Mouse (Mus musculus): Measurements from ENCODE around the gene Pccb.

Gene Pccb

DNA sequence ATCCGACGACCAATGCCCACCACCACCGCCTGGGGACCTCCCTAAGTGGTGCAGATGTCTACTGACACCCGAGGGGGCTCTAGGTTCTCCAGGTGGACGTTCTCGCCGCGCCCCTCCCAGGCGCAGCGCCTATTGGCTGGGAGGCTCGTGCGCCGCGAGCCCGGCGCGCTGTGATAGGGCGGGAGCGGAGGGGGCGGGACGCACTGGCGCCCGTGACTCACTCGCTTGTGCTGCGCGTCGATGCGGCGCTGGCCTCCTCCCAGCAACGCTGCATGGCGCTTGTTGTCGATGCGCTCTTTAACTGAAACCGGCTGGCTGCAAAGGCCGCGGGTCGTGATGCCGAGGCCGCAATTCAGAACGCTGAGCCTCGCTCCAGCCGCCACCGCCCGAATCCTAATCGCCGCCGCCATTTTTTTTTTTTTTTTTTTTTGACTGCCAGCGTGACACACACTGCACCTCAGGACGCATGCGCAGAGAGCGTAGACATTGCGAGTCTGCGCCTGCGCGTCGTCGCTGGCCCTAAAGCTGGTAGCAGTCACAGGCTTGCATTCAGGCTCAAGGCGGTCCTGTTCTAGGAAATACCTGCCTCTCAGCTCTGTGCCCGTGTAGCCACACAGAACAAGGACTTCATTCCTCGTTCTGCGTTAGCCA is at the start of gene Pccb:
TSS of gene Pccb (minus strand) at position 451 of the 651 bp plus-strand sequence.
- peak; percentile 98 for DNase-seq (ENCODE audit: low read depth, low spot score)

GRCm38 (mm10) chr9:101083728-101084127 is 49.0 kb upstream of the Pccb start:
- DNase-seq (ENCODE audit: low read depth, low spot score): no peak

- no peak for DNase-seq (ENCODE audit: low read depth, low spot score)
Measured at GRCm38 (mm10) chr9:101080046-101080685, 45.5 kb upstream of the Pccb start.

GRCm38 (mm10) chr9:101078579-101078978 is 43.9 kb upstream of the Pccb start:
- DNase-seq (ENCODE audit: low read depth, low spot score): no peak

GRCm38 (mm10) chr9:101077486-101077885 is 42.8 kb upstream of the Pccb start:
- DNase-seq (ENCODE audit: low read depth, low spot score): no peak

- DNase-seq (ENCODE audit: low read depth, low spot score): no peak
Measured at GRCm38 (mm10) chr9:101076095-101076875, 41.6 kb upstream of the Pccb start.

DNA sequence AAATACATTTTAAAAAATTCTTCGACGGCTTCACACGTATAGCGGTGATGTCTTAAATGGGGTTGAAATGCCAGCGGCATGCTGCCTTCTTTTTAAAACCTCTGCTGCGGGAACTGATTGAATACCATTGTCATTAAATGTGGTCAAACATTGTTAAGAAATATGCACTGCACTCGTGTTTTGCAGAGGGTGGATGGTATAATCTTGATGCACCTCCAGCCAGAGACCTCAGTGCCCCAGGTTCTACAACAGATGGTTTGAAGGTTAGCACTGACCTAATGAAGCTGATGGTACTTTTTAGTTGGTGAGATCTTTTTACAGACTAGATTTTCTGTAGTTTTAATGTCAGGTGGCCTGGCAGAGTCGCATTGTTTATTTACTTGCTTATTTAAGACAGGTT is 41.0 kb upstream of the Pccb start:
- no peak for DNase-seq (ENCODE audit: low read depth, low spot score)

- DNase-seq (ENCODE audit: low read depth, low spot score): no peak
Measured at GRCm38 (mm10) chr9:101075091-101075581, 40.4 kb upstream of the Pccb start.

DNA sequence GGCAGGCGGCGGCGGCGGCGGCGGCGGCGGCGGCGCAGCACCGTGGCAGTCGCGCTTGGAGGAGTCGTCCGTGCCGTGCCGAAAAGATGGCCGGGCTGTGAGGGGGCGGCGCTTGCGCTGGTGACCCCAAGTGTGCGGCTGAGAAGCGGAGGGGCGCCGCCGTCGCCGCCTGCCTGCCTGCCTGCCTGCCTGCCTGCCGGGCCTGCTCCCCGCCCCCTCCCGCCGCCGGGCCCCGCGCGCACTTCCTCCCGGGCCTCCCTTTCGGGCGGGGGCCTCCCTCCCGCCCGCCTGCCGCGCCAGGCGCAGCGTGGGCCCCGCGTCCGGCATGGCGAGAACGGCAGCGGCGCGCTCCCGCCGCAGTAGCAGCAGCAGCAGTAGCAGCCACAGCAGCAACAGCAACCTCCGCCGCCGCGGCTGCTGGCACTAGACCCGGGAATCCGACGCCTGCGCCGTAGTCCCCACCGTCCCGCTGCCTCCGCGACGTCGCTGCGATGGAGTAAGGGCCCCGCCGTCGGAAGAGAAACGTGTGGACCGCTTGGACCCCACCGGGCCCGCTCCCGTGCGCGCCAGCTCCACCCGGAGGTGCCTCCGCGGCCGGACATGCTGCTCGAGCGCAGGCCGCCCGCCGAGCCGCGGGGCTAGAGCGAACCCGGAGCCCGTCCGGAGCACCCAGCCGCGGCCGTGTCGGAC is 39.8 kb upstream of the Pccb start:
- peak; percentile 51 for DNase-seq (ENCODE audit: low read depth, low spot score)

DNA sequence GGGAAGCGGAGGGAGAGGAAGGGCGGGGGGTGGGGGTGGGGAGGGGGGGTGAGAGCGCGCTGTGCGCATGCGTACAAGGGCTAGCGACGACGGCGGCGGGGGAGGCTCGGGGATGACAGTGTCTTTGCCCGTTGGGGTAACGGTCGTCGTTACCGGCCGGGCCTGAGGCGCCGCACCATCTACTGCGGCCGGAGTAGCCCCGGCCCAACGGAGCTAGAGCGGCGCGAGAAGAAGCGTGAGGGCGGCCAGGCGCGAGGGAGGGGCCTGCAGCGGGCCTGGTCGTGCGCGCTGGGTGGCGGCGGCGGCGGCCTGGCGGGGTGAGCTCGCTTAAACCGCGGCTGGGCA is 39.3 kb upstream of the Pccb start, which contains the start of gene Msl2:
TSS of gene Msl2 (plus strand) at position 115 of the 345 bp plus-strand sequence.
- DNase-seq (ENCODE audit: low read depth, low spot score): no peak

- DNase-seq (ENCODE audit: low read depth, low spot score): peak; percentile 97
Measured at GRCm38 (mm10) chr9:101073041-101073986, 38.6 kb upstream of the Pccb start.

DNA sequence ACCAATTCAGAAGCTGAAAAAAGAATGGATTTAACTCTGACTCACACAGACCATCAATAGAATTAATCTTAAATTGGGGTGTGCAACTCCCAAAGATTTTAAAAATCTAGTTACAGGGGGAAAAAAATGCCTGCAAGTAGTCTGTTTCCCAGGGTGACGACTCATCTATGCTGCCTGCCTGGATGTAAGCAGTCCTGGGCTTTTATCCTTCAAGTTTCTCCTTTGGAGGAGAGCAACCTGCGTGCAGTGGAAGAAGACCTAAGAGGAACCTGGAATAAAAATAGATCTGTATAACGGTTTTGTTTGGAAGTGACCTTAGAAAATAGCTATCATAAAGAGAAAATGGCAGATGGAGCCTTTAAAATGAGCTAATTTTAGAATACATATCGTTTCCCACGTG is 37.8 kb upstream of the Pccb start:
- no peak for DNase-seq (ENCODE audit: low read depth, low spot score)

GRCm38 (mm10) chr9:101069781-101070180 is 35.1 kb upstream of the Pccb start:
- no peak for DNase-seq (ENCODE audit: low read depth, low spot score)

- no peak for DNase-seq (ENCODE audit: low read depth, low spot score)
Measured at GRCm38 (mm10) chr9:101065076-101065602, 30.4 kb upstream of the Pccb start.

- no peak for DNase-seq (ENCODE audit: low read depth, low spot score)
Measured at GRCm38 (mm10) chr9:101062253-101062780, 27.6 kb upstream of the Pccb start.

- no peak for DNase-seq (ENCODE audit: low read depth, low spot score)
Measured at GRCm38 (mm10) chr9:101061035-101061434, 26.3 kb upstream of the Pccb start.

DNA sequence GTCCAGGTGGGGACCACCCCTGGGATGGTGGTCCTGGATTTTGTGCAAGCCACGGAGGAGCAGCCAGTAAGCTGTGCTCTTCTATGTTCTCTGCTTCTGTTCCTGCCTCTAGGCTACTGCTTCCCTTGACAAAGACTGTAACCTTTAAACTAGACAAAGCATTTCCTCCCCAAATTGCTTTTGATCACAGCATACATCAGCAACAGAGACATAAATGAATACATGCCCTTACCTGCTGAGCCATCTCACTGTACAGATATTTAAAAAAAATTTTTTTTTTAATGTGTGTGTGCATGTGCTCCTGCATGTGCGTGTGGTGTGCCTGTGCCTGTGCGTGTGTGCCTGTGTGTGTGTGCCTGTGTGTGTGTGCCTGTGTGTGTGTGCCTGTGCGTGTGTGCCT is 22.5 kb upstream of the Pccb start:
- DNase-seq (ENCODE audit: low read depth, low spot score): no peak

DNA sequence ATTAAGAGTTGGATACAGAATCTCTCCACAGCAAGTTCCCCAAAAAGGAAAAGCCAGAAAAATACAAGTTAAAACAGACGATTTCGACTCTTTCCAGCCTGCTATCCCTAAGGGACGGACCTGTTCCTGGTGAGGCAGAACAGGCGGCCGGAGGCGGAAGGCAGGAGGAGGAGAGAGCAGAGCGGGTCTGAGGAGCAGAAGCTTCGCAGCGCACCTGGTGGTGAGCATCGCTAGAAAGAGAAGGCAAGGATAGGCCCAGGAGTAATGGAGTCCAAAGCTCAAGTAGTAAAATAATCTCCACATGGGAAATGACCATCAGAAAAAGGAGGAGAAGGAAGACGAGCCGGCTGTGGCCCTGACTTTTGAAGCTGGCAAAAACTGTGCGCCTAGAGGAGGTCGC is 18.6 kb upstream of the Pccb start:
- no peak for DNase-seq (ENCODE audit: low read depth, low spot score)

- no peak for DNase-seq (ENCODE audit: low read depth, low spot score)
Measured at GRCm38 (mm10) chr9:101052691-101053090, 18.0 kb upstream of the Pccb start.

DNA sequence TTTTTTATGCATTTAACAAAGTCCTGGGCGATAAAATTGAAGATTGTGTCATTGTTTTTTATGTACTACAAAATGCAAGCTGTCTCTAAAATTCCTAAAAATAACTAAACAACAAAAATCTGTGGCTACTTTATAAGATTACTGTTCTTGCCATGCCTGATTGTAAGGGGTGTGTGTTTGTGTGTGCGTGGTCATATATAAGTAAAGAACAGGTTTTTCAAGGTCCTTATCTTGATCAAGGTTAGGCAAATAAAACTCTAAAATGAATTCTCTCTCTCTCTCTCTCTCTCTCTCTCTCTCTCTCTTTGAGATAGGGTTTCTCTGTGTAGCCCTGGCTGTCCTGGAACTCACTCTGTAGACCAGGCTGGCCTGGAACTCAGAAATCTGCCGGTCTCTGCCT is 17.3 kb upstream of the Pccb start:
- no peak for DNase-seq (ENCODE audit: low read depth, low spot score)
